Mouse (Mus musculus) spleen, adult 2 months (tissue): ENCODE data around the gene Gm10260. TPM values are rescaled to one million over a fixed set of nuclear protein-coding genes. Genes with fewer than 3 reads are reported as not detected.

ENCODE experiments used
- DNase-seq, 2 experiments: peaks; one replicate each; pipeline versions ENCODE4 v3.0.0 to v3.0.0-alpha.2; 2012 to 2021; ENCODE audit warnings: low spot score in 2 of 2, low read depth in 1 of 2
- H3K27ac ChIP-seq: fragments of 200-500 bp; 2 replicates; pipeline ENCODE4 v1.5.1; 2012; ENCODE audit warnings: low read length, inconsistent platforms; ENCODE audit not compliant: insufficient read depth
- H3K27me3 ChIP-seq: fragments of 200-500 bp; 2 replicates; pipeline ENCODE4 v1.6.1; 2012; ENCODE audit warnings: mild to moderate bottlenecking, moderate library complexity, low read length, inconsistent platforms; ENCODE audit not compliant: control insufficient read depth, insufficient read depth
- H3K36me3 ChIP-seq: fragments of 200-500 bp; 2 replicates; pipeline ENCODE4 v1.6.1; 2012; ENCODE audit warnings: mild to moderate bottlenecking, low read length, inconsistent platforms; ENCODE audit not compliant: control insufficient read depth, insufficient read depth
- H3K4me1 ChIP-seq: fragments of 200-500 bp; 2 replicates; pipeline ENCODE4 v1.6.1; 2011; ENCODE audit warnings: inconsistent platforms; ENCODE audit not compliant: control insufficient read depth, insufficient read depth, insufficient read length
- H3K4me3 ChIP-seq: fragments of 200-500 bp; 2 replicates; pipeline ENCODE4 v1.5.1; 2011; ENCODE audit warnings: mild to moderate bottlenecking, inconsistent platforms; ENCODE audit not compliant: insufficient read depth, insufficient read length; ENCODE audit errors: extremely low read depth
- CTCF ChIP-seq: fragments of 200-500 bp; IDR thresholded peaks from 2 replicates; pipeline ENCODE4 v1.5.1; 2011; ENCODE audit warnings: mild to moderate bottlenecking, inconsistent platforms; ENCODE audit not compliant: insufficient read depth, insufficient read length, insufficient replicate concordance; ENCODE audit errors: extremely low read depth
- POLR2A ChIP-seq: fragments of 200-500 bp; IDR thresholded peaks from 2 replicates; pipeline ENCODE4 v1.6.1; 2011; ENCODE audit warnings: low read depth, low read length, inconsistent platforms
- WGBS: fragments of 180-500 bp; shearing (Covaris S2); methylation state at CpG from one replicate; pipeline ENCODE4 v1.1.7; 2018; 5-methylcytosine and 5-hydroxymethylcytosine counted together
- polyA plus RNA-seq: library from polyadenylated mRNA; depleted of rRNA; stranded (reverse); fragments of >200 nt; gene quantifications from 2 replicates; pipeline ENCODE4 v1.2.3, GENCODE M21; 2012

The Gm10260 gene
- polyA plus RNA-seq, 1 experiment, result 7.8 TPM

- Histone ChIP-seq H3K4me3 (no peak overlapping the region), H3K27ac (no peak overlapping the region), H3K4me1 (no peaks in the 10 kb centered on the region), H3K36me3 (no peaks in the 10 kb centered on the region), H3K27me3 (no peaks in the 10 kb centered on the region)
- no peak for DNase-seq
- TF ChIP-seq POLR2A, result no peak
- no peak for TF ChIP-seq CTCF
- 89% methylated on average over 4 of the region's 4 CpGs for WGBS
Measured at GRCm38 (mm10) chr13:97757033-97757432, 3.4 kb downstream of the Gm10260 start.

- TF ChIP-seq POLR2A, result no peak
- no peak for TF ChIP-seq CTCF
- H3K36me3 ChIP-seq, result no peaks in the 10 kb centered on the region
- no peak for DNase-seq
- no peaks in the 10 kb centered on the region for H3K4me1 ChIP-seq
- H3K27ac ChIP-seq, result no peak overlapping the region
- H3K27me3 ChIP-seq, result no peaks in the 10 kb centered on the region
- H3K4me3 ChIP-seq, result no peak overlapping the region
- WGBS, result 91% methylated on average over 6 of the region's 6 CpGs
Measured at GRCm38 (mm10) chr13:97756091-97756490, 4.3 kb downstream of the Gm10260 start.

- 84% methylated on average over 4 of the region's 4 CpGs for WGBS
- Histone ChIP-seq H3K4me1 (no peaks in the 10 kb centered on the region), H3K27ac (no peak overlapping the region), H3K4me3 (no peak overlapping the region), H3K27me3 (no peaks in the 10 kb centered on the region), H3K36me3 (no peaks in the 10 kb centered on the region)
- no peak for DNase-seq
- TF ChIP-seq POLR2A (no peak), CTCF (no peak)
Measured at GRCm38 (mm10) chr13:97750851-97751381, 9.5 kb downstream of the Gm10260 start.

GRCm38 (mm10) chr13:97747037-97747860 lies 13.2 kb downstream of the Gm10260 start:
- 75% methylated on average over 20 of the region's 20 CpGs for whole genome bisulfite sequencing
- DNase-seq, result no peak
- H3K4me3 ChIP-seq, result no peak overlapping the region
- H3K27me3 ChIP-seq, result no peaks in the 10 kb centered on the region
- H3K4me1 ChIP-seq, result no peaks in the 10 kb centered on the region
- no peak overlapping the region for H3K27ac ChIP-seq
- TF ChIP-seq POLR2A (no peak), CTCF (no peak)
- H3K36me3 ChIP-seq, result no peaks in the 10 kb centered on the region

- Histone ChIP-seq H3K36me3 (no peaks in the 10 kb centered on the region), H3K4me1 (no peaks in the 10 kb centered on the region), H3K4me3 (no peak overlapping the region), H3K27ac (no peak overlapping the region), H3K27me3 (no peaks in the 10 kb centered on the region)
- TF ChIP-seq POLR2A (no peak), CTCF (no peak)
- WGBS, result 86% methylated on average over 7 of the region's 7 CpGs
- no peak for DNase-seq
Measured at GRCm38 (mm10) chr13:97744669-97745068, 15.8 kb downstream of the Gm10260 start.

- H3K27me3 ChIP-seq, result no peaks in the 10 kb centered on the region
- no peak for DNase-seq
- no peak overlapping the region for H3K4me3 ChIP-seq
- no peak overlapping the region for H3K27ac ChIP-seq
- no peaks in the 10 kb centered on the region for H3K36me3 ChIP-seq
- no peak for TF ChIP-seq POLR2A
- TF ChIP-seq CTCF, result no peak
- H3K4me1 ChIP-seq, result no peaks in the 10 kb centered on the region
- 65% methylated on average over 2 of the region's 2 CpGs for whole genome bisulfite sequencing
Measured at GRCm38 (mm10) chr13:97744036-97744435, 16.4 kb downstream of the Gm10260 start.
